Mouse (Mus musculus): ENCODE data around the gene Hist1h3h.
"Not testable (repeated sequence)": the region's sequence is repeated elsewhere in the genome, so short reads cannot be mapped to it uniquely, and the experiment has no call there.

DNA sequence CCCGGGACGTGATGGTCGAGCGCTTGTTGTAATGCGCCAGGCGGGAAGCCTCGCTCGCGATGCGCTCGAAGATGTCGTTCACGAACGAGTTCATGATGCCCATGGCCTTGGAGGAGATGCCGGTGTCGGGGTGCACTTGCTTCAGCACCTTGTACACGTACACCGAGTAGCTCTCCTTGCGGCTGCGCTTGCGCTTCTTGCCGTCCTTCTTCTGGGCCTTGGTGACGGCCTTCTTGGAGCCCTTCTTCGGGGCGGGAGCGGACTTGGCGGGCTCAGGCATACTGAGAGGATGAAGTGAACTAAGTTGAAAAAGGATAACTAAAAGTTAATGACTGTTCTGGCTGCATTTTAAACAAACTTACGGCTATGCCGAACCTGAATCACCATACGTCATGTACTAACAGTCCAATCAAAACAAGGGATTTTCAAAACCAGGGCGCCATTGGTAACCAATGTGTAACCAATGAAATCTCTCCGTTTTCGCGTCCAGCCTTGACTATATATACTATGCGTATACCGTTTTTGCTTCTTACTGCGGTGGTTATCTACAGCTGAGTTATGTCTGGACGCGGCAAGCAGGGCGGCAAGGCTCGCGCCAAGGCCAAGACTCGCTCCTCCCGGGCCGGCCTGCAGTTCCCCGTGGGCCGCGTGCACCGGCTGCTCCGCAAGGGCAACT, 1.5 kb upstream of the Hist1h3h start, which contains the start of the genes Hist1h2bl and Hist1h2ai:
- TF ChIP-seq POLR2A (IDR thresholded peaks at IDR 0.05; ENCODE audit: low read depth, low read length): peak; percentile 62
- TF ChIP-seq CTCF (IDR thresholded peaks at IDR 0.05; ENCODE audit: extremely low read depth, insufficient read depth, insufficient read length, insufficient replicate concordance): not testable (repeated sequence)

Measured in spleen, adult 2 months (tissue).